Mouse (Mus musculus): ENCODE results near the gene Pla2g4d. TPM values are rescaled to one million over a fixed set of nuclear protein-coding genes. Genes with fewer than 3 reads are reported as not detected.

The Pla2g4d gene
- polyA plus RNA-seq, 1 experiment from 2014 or later: 0.05 TPM

DNA sequence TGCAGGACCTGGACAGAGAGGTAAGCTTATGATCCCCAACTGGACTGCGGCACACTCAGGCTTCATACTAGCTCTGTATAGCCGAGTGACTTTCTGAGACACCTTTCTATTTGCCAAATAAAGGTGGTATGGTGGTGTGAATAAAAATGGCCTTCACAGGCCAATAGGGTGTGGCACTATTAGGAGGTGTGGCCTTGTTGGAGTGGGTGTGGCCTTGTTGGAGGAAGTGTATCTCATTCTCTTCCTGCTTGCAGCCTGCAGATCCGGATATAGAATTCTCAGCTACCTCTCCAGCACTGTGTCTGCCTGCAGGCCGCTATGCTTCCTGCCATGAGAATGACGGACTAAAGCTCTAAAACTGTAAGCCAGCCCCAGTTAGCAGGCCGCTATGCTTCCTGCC lies 12.1 kb upstream of the Pla2g4d start:
- WGBS: 88% methylated on average over 6 of the region's 6 CpGs
- no peak overlapping the region for H3K27ac ChIP-seq (replicated peaks in 1 of 2; ENCODE audit: control insufficient read depth in 1 of 2, insufficient read depth in 1 of 2, low read depth in 2 of 2, low read length in 2 of 2)
- H3K4me2 ChIP-seq (ENCODE audit: low read length): no peak overlapping the region
- no peaks in the 10 kb centered on the region for H3K27me3 ChIP-seq (ENCODE audit: control insufficient read depth, insufficient read depth, low read length)
- no peaks in the 10 kb centered on the region; a peak in 1 of 4 replicates for H3K4me1 ChIP-seq (ENCODE audit: control insufficient read depth in 2 of 2, insufficient read depth in 2 of 2, low read length in 2 of 2)
- no peak for ATAC-seq (ENCODE audit: insufficient number of reproducible peaks, insufficient read depth, low FRiP score, low read depth)
- H3K9me3 ChIP-seq (ENCODE audit: control insufficient read depth, low read length): no peaks in the 10 kb centered on the region
- no peak overlapping the region for H3K9ac ChIP-seq (ENCODE audit: low read length)
- no peak overlapping the region for H3K4me3 ChIP-seq (ENCODE audit: control insufficient read depth in 1 of 2, insufficient read depth in 1 of 2, low read depth in 1 of 2, low read length in 2 of 2)
- H3K36me3 ChIP-seq (ENCODE audit: control insufficient read depth, insufficient read depth, low read length): no peaks in the 10 kb centered on the region

DNA sequence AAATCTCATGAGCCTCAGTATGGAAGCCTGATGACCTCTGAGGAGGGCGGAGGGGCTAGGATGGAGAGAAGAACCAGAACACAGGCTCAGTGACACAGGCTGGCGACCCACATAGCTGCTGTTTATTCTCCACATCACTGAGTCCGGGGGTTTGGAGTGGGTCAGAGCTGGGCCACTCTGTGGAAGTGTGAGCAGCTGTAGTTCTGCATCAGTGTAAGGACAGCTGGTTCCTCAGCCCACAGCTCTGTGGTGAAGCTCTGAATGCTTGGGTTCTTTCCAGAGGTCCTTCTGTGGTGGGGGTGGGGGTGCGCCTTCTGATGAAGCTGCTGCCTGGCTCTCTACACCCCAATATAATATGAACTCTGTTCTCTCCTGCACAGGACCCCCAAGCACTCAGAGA lies 10.9 kb upstream of the Pla2g4d start:
- no peak overlapping the region for H3K4me2 ChIP-seq (ENCODE audit: low read length)
- no peak overlapping the region for H3K4me3 ChIP-seq (ENCODE audit: control insufficient read depth in 1 of 2, insufficient read depth in 1 of 2, low read depth in 1 of 2, low read length in 2 of 2)
- H3K9ac ChIP-seq (ENCODE audit: low read length): no peak overlapping the region
- H3K36me3 ChIP-seq (ENCODE audit: control insufficient read depth, insufficient read depth, low read length): no peaks in the 10 kb centered on the region
- ATAC-seq (ENCODE audit: insufficient number of reproducible peaks, insufficient read depth, low FRiP score, low read depth): no peak
- H3K27ac ChIP-seq (replicated peaks in 1 of 2; ENCODE audit: control insufficient read depth in 1 of 2, insufficient read depth in 1 of 2, low read depth in 2 of 2, low read length in 2 of 2): no peak overlapping the region
- 81% methylated on average over 4 of the region's 4 CpGs for WGBS
- H3K9me3 ChIP-seq (ENCODE audit: control insufficient read depth, low read length): no peaks in the 10 kb centered on the region
- H3K4me1 ChIP-seq (ENCODE audit: control insufficient read depth in 2 of 2, insufficient read depth in 2 of 2, low read length in 2 of 2): no peaks in the 10 kb centered on the region; a peak in 1 of 4 replicates
- no peaks in the 10 kb centered on the region for H3K27me3 ChIP-seq (ENCODE audit: control insufficient read depth, insufficient read depth, low read length)

DNA sequence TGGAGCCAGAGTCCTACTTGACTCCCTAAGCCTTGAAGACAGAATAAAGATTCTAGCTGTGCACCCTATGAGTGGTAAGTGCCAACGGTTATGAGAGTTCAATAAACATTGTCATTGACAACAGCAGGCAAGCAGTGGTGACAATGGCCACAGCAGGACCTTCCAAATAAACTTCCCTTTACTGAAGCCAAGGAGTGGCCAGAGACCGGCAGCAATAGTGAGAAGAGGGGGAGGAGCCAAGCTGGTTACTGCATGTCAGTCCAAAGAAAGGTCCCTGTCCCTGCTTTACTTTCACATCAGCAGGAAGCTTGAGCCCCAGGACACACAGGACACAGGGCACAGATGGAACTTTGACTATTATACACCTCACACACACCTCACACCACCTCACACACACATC lies 7.2 kb upstream of the Pla2g4d start:
- WGBS: 19% methylated on average over 2 of the region's 2 CpGs

DNA sequence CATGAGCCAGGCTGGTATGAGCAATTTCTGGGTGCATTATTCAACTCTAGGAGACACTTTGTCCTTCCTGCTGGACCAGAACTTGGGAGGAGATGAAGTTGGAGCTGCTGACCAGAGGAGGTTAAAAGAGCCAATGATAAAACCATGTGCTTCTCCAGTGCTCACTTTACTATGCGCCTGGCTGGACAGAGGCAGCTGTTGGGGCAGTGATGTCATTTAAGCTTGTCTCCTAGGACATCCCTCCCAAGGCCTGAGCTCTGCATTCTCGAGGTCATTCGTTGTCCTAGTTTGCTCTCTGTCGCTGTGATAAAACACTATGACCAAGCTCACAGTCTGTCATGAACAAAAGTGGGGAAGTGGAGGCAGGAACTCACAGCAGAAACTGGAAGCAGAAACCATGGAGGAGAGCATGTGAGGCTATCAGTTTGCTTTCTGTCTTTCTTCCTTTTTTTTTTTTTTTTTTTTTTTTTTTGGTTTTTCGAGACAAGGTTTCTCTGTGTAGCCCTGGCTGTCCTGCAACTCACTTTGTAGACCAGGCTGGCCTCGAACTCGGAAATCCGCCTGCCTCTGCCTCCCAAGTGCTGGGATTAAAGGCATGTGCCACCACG lies 2.6 kb upstream of the Pla2g4d start:
- Histone ChIP-seq H3K36me3 (ENCODE audit: control insufficient read depth, insufficient read depth, low read length) (no peaks in the 10 kb centered on the region), H3K27me3 (ENCODE audit: control insufficient read depth, insufficient read depth, low read length) (no peaks in the 10 kb centered on the region), H3K4me2 (ENCODE audit: low read length) (no peak overlapping the region), H3K4me3 (ENCODE audit: control insufficient read depth in 1 of 2, insufficient read depth in 1 of 2, low read depth in 1 of 2, low read length in 2 of 2) (no peak overlapping the region), H3K9ac (ENCODE audit: low read length) (no peak overlapping the region), H3K27ac (replicated peaks in 1 of 2; ENCODE audit: control insufficient read depth in 1 of 2, insufficient read depth in 1 of 2, low read depth in 2 of 2, low read length in 2 of 2) (no peak overlapping the region), H3K9me3 (ENCODE audit: control insufficient read depth, low read length) (no peaks in the 10 kb centered on the region), H3K4me1 (ENCODE audit: control insufficient read depth in 2 of 2, insufficient read depth in 2 of 2, low read length in 2 of 2) (no peaks in the 10 kb centered on the region)
- 69% methylated on average over 8 of the region's 9 CpGs for WGBS
- ATAC-seq (ENCODE audit: insufficient number of reproducible peaks, insufficient read depth, low FRiP score, low read depth): no peak

More for the DNA sequence above, 7.2 kb upstream of the Pla2g4d start:
- Histone ChIP-seq H3K27ac (replicated peaks in 1 of 2; ENCODE audit: control insufficient read depth in 1 of 2, insufficient read depth in 1 of 2, low read depth in 2 of 2, low read length in 2 of 2) (no peak overlapping the region), H3K36me3 (ENCODE audit: control insufficient read depth, insufficient read depth, low read length) (no peaks in the 10 kb centered on the region), H3K27me3 (ENCODE audit: control insufficient read depth, insufficient read depth, low read length) (no peaks in the 10 kb centered on the region), H3K9me3 (ENCODE audit: control insufficient read depth, low read length) (no peaks in the 10 kb centered on the region), H3K4me3 (ENCODE audit: control insufficient read depth in 1 of 2, insufficient read depth in 1 of 2, low read depth in 1 of 2, low read length in 2 of 2) (no peak overlapping the region), H3K9ac (ENCODE audit: low read length) (no peak overlapping the region), H3K4me2 (ENCODE audit: low read length) (no peak overlapping the region), H3K4me1 (ENCODE audit: control insufficient read depth in 2 of 2, insufficient read depth in 2 of 2, low read length in 2 of 2) (no peaks in the 10 kb centered on the region)
- ATAC-seq (ENCODE audit: insufficient number of reproducible peaks, insufficient read depth, low FRiP score, low read depth): no peak

DNA sequence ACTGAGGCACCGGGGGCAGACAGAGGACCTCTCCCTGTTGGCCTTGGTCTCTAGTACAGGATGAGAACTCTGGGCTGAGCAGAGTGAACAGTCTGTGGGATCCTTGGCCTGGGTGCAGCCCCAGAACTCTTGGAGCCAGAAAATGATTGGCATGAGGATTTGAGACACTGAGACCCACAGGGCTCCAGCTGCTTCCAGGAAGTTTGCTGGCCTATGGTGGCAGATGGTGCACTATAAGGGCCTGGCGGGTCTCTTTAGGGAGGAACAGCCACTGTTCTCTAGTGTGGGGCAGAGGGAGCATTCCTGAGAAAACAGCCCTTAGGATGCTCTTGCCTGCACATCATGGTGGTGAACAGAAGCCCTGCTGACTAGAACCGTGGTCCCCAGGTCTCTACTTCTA lies 596 bp downstream of the Pla2g4d start:
- Histone ChIP-seq H3K4me1 (ENCODE audit: control insufficient read depth in 2 of 2, insufficient read depth in 2 of 2, low read length in 2 of 2) (no peaks in the 10 kb centered on the region), H3K36me3 (ENCODE audit: control insufficient read depth, insufficient read depth, low read length) (no peaks in the 10 kb centered on the region), H3K4me3 (ENCODE audit: control insufficient read depth in 1 of 2, insufficient read depth in 1 of 2, low read depth in 1 of 2, low read length in 2 of 2) (no peak overlapping the region), H3K27me3 (ENCODE audit: control insufficient read depth, insufficient read depth, low read length) (no peaks in the 10 kb centered on the region; the same call in 1 of the 2 replicates), H3K9me3 (ENCODE audit: control insufficient read depth, low read length) (no peaks in the 10 kb centered on the region), H3K27ac (replicated peaks in 1 of 2; ENCODE audit: control insufficient read depth in 1 of 2, insufficient read depth in 1 of 2, low read depth in 2 of 2, low read length in 2 of 2) (no peak overlapping the region), H3K4me2 (ENCODE audit: low read length) (no peak overlapping the region), H3K9ac (ENCODE audit: low read length) (no peak overlapping the region)
- 81% methylated on average over 3 of the region's 3 CpGs for WGBS
- no peak for ATAC-seq (ENCODE audit: insufficient number of reproducible peaks, insufficient read depth, low FRiP score, low read depth)

DNA sequence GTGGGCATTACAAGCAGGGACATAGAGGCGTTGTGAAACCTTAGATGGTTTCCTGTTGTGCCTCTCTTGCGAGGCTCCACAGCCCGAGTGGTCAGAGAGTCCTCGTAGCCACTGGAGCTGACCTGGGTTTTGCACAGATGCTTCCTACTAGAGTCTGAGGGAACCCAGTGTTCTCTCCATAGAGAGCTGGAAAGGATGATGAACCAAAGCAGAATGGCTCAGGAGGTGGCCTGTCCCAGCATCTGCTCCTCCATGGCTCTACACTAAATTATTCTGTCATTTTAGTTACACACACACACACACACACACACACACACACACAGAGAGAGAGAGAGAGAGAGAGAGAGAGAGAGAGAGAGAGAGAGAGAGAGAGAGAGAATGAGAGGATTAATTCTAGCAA lies 3.4 kb downstream of the Pla2g4d start:
- H3K27ac ChIP-seq (replicated peaks in 1 of 2; ENCODE audit: control insufficient read depth in 1 of 2, insufficient read depth in 1 of 2, low read depth in 2 of 2, low read length in 2 of 2): no peak overlapping the region
- 66% methylated on average over 4 of the region's 4 CpGs for WGBS
- H3K27me3 ChIP-seq (ENCODE audit: control insufficient read depth, insufficient read depth, low read length): no peaks in the 10 kb centered on the region; the same call in 1 of the 2 replicates
- H3K4me2 ChIP-seq (ENCODE audit: low read length): no peak overlapping the region
- no peaks in the 10 kb centered on the region for H3K4me1 ChIP-seq (ENCODE audit: control insufficient read depth in 2 of 2, insufficient read depth in 2 of 2, low read length in 2 of 2)
- no peaks in the 10 kb centered on the region for H3K9me3 ChIP-seq (ENCODE audit: control insufficient read depth, low read length)
- H3K36me3 ChIP-seq (ENCODE audit: control insufficient read depth, insufficient read depth, low read length): no peaks in the 10 kb centered on the region
- no peak overlapping the region for H3K4me3 ChIP-seq (ENCODE audit: control insufficient read depth in 1 of 2, insufficient read depth in 1 of 2, low read depth in 1 of 2, low read length in 2 of 2)
- no peak overlapping the region for H3K9ac ChIP-seq (ENCODE audit: low read length)
- ATAC-seq (ENCODE audit: insufficient number of reproducible peaks, insufficient read depth, low FRiP score, low read depth): no peak

DNA sequence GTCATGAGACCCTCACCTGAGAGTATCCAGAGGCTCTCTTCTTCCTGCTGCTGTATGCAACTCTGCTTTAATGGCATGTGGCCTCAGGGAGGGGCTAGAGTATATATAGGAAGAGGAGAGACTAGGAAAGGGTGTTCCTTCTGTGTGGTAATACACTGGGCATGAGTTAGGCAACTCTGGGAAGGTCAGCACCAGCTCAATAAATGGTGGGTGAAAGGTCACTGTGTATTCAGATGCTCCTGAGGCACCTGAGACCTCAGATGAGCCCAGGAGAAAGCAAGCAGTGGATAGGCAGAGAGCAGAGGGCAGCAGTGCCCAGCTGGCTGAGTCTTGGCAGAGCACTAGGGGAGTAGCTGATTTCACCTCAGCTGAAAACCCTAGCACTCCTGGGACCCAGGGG lies 4.3 kb downstream of the Pla2g4d start:
- ATAC-seq (ENCODE audit: insufficient number of reproducible peaks, insufficient read depth, low FRiP score, low read depth): no peak; the same call in 1 of the 2 replicates
- no peak overlapping the region for H3K4me3 ChIP-seq (ENCODE audit: control insufficient read depth in 1 of 2, insufficient read depth in 1 of 2, low read depth in 1 of 2, low read length in 2 of 2)
- H3K9me3 ChIP-seq (ENCODE audit: control insufficient read depth, low read length): no peaks in the 10 kb centered on the region
- no peaks in the 10 kb centered on the region for H3K4me1 ChIP-seq (ENCODE audit: control insufficient read depth in 2 of 2, insufficient read depth in 2 of 2, low read length in 2 of 2)
- no peaks in the 10 kb centered on the region for H3K36me3 ChIP-seq (ENCODE audit: control insufficient read depth, insufficient read depth, low read length)
- no peak overlapping the region for H3K27ac ChIP-seq (replicated peaks in 1 of 2; ENCODE audit: control insufficient read depth in 1 of 2, insufficient read depth in 1 of 2, low read depth in 2 of 2, low read length in 2 of 2)
- H3K27me3 ChIP-seq (ENCODE audit: control insufficient read depth, insufficient read depth, low read length): no peaks in the 10 kb centered on the region; the same call in 1 of the 2 replicates
- no peak overlapping the region for H3K4me2 ChIP-seq (ENCODE audit: low read length)
- no peak overlapping the region for H3K9ac ChIP-seq (ENCODE audit: low read length)

DNA sequence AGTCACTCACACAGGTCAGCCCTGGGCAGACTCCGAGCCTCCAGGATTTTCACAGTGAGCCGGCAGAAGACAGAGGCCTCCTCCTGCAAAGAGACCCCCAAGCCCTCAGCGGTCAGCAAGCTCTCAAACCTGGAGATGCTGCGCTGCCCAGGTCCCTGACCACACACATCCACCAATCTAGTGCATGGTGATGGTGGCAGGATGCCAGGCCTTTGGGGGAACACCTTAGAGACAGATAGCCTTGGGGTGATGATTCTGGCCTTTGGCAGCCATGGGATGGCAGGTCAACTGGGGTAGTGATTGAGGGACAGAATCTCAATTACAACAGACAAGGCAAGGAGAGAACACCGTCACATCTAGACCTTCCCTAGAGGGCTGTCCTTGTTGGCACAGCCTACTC lies 4.9 kb downstream of the Pla2g4d start:
- 80% methylated on average over 5 of the region's 5 CpGs for WGBS

More for the DNA sequence above, 4.9 kb downstream of the Pla2g4d start:
- H3K4me2 ChIP-seq (ENCODE audit: low read length): no peak overlapping the region
- no peak overlapping the region for H3K9ac ChIP-seq (ENCODE audit: low read length)
- ATAC-seq (ENCODE audit: insufficient number of reproducible peaks, insufficient read depth, low FRiP score, low read depth): no peak
- no peaks in the 10 kb centered on the region; the same call in 1 of the 2 replicates for H3K27me3 ChIP-seq (ENCODE audit: control insufficient read depth, insufficient read depth, low read length)
- H3K27ac ChIP-seq (replicated peaks in 1 of 2; ENCODE audit: control insufficient read depth in 1 of 2, insufficient read depth in 1 of 2, low read depth in 2 of 2, low read length in 2 of 2): no peak overlapping the region
- H3K4me3 ChIP-seq (ENCODE audit: control insufficient read depth in 1 of 2, insufficient read depth in 1 of 2, low read depth in 1 of 2, low read length in 2 of 2): no peak overlapping the region
- no peaks in the 10 kb centered on the region for H3K9me3 ChIP-seq (ENCODE audit: control insufficient read depth, low read length)
- H3K36me3 ChIP-seq (ENCODE audit: control insufficient read depth, insufficient read depth, low read length): no peaks in the 10 kb centered on the region
- no peaks in the 10 kb centered on the region for H3K4me1 ChIP-seq (ENCODE audit: control insufficient read depth in 2 of 2, insufficient read depth in 2 of 2, low read length in 2 of 2)

Measured in heart, embryonic 14.5 days (tissue).